Mouse (Mus musculus): ENCODE data around the gene Ccdc63.

GRCm38 (mm10) chr5:122176398-122176797 is 35.8 kb upstream of the Ccdc63 start:
- TF ChIP-seq CTCF (conservative IDR thresholded peaks at IDR 0.05; ENCODE audit: low read length) (peak; percentile 59), POU5F1 (IDR thresholded peaks at IDR 0.05; ENCODE audit: borderline replicate concordance, low read length) (no peak), NANOG (IDR thresholded peaks at IDR 0.05; ENCODE audit: borderline replicate concordance, low read length) (no peak)
